Mouse (Mus musculus): ENCODE data around the gene Heatr4. TPM values are rescaled to one million over a fixed set of nuclear protein-coding genes. Genes with fewer than 3 reads are reported as not detected.
A peak's percentile ranks its signal among the peaks of the same experiment; 100 is the strongest.
"Not testable (repeated sequence)": the region's sequence is repeated elsewhere in the genome, so short reads cannot be mapped to it uniquely, and the experiment has no call there.

Gene Heatr4
- polyA plus RNA-seq, 1 experiment from 2014 or later = not detected

GRCm38 (mm10) chr12:84022266-84022665 is 37.6 kb upstream of the Heatr4 start:
- 97% methylated on average over 4 of the region's 4 CpGs for WGBS
- not testable (repeated sequence) for H3K4me3 ChIP-seq (ENCODE audit: low read depth, low read length); H3K4me1 ChIP-seq (ENCODE audit: control insufficient read depth, insufficient read depth, low read length); H3K27me3 ChIP-seq (ENCODE audit: control insufficient read depth, insufficient read depth, low read length); H3K27ac ChIP-seq (ENCODE audit: low read depth, low read length); H3K9ac ChIP-seq (replicated peaks; ENCODE audit: low read depth, low read length); H3K36me3 ChIP-seq (ENCODE audit: control insufficient read depth, insufficient read depth, low read length); ATAC-seq (ENCODE audit: low read depth); H3K9me3 ChIP-seq (ENCODE audit: control insufficient read depth, low read length); H3K4me2 ChIP-seq (ENCODE audit: low read depth, low read length)

GRCm38 (mm10) chr12:84020528-84020927 is 35.9 kb upstream of the Heatr4 start:
- H3K9ac ChIP-seq (replicated peaks; ENCODE audit: low read depth, low read length); H3K27me3 ChIP-seq (ENCODE audit: control insufficient read depth, insufficient read depth, low read length); H3K4me2 ChIP-seq (ENCODE audit: low read depth, low read length); H3K4me3 ChIP-seq (ENCODE audit: low read depth, low read length); H3K9me3 ChIP-seq (ENCODE audit: control insufficient read depth, low read length); H3K4me1 ChIP-seq (ENCODE audit: control insufficient read depth, insufficient read depth, low read length); ATAC-seq (ENCODE audit: low read depth); H3K36me3 ChIP-seq (ENCODE audit: control insufficient read depth, insufficient read depth, low read length); H3K27ac ChIP-seq (ENCODE audit: low read depth, low read length): not testable (repeated sequence)
- WGBS = 52% methylated on average over 7 of the region's 7 CpGs

GRCm38 (mm10) chr12:84013701-84014100 is 29.0 kb upstream of the Heatr4 start:
- Histone ChIP-seq H3K4me1 (ENCODE audit: control insufficient read depth, insufficient read depth, low read length) (peaks cover 6% of the 10 kb centered on the region), H3K4me3 (ENCODE audit: low read depth, low read length) (no peak overlapping the region), H3K9me3 (ENCODE audit: control insufficient read depth, low read length) (no peaks in the 10 kb centered on the region), H3K9ac (replicated peaks; ENCODE audit: low read depth, low read length) (no peak overlapping the region), H3K27me3 (ENCODE audit: control insufficient read depth, insufficient read depth, low read length) (no peaks in the 10 kb centered on the region), H3K4me2 (ENCODE audit: low read depth, low read length) (no peak overlapping the region), H3K36me3 (ENCODE audit: control insufficient read depth, insufficient read depth, low read length) (no peaks in the 10 kb centered on the region), H3K27ac (ENCODE audit: low read depth, low read length) (no peak overlapping the region)
- WGBS = 94% methylated on average over 7 of the region's 7 CpGs
- no peak for ATAC-seq (ENCODE audit: low read depth)

GRCm38 (mm10) chr12:84013130-84013529 is 28.5 kb upstream of the Heatr4 start:
- 54% methylated on average over 6 of the region's 6 CpGs for WGBS
- Histone ChIP-seq H3K9me3 (ENCODE audit: control insufficient read depth, low read length) (no peaks in the 10 kb centered on the region), H3K9ac (replicated peaks; ENCODE audit: low read depth, low read length) (no peak overlapping the region), H3K36me3 (ENCODE audit: control insufficient read depth, insufficient read depth, low read length) (no peaks in the 10 kb centered on the region), H3K27me3 (ENCODE audit: control insufficient read depth, insufficient read depth, low read length) (no peaks in the 10 kb centered on the region), H3K4me1 (ENCODE audit: control insufficient read depth, insufficient read depth, low read length) (peaks cover 6% of the 10 kb centered on the region), H3K4me3 (ENCODE audit: low read depth, low read length) (no peak overlapping the region), H3K27ac (ENCODE audit: low read depth, low read length) (no peak overlapping the region), H3K4me2 (ENCODE audit: low read depth, low read length) (peak overlapping the region; percentile 21)
- no peak for ATAC-seq (ENCODE audit: low read depth)

- Histone ChIP-seq H3K27me3 (ENCODE audit: control insufficient read depth, insufficient read depth, low read length) (no peaks in the 10 kb centered on the region), H3K4me1 (ENCODE audit: control insufficient read depth, insufficient read depth, low read length) (peaks cover 6% of the 10 kb centered on the region)
- 14% methylated on average over 12 of the region's 12 CpGs for WGBS
Observed at GRCm38 (mm10) chr12:84011251-84012040, 26.8 kb upstream of the Heatr4 start.

GRCm38 (mm10) chr12:84010201-84010600 is 25.5 kb upstream of the Heatr4 start:
- Histone ChIP-seq H3K4me3 (ENCODE audit: low read depth, low read length) (peak overlapping the region; percentile 41), H3K9ac (replicated peaks; ENCODE audit: low read depth, low read length) (peak overlapping the region; percentile 41; the same call in 1 of the 2 replicates), H3K27ac (ENCODE audit: low read depth, low read length) (0 out of 2 replicates have a peak overlapping the region, but pooled peaks have one; percentile 45), H3K4me2 (ENCODE audit: low read depth, low read length) (peak overlapping the region; percentile 47; the same call in 1 of the 2 replicates), H3K27me3 (ENCODE audit: control insufficient read depth, insufficient read depth, low read length) (no peaks in the 10 kb centered on the region), H3K4me1 (ENCODE audit: control insufficient read depth, insufficient read depth, low read length) (peaks cover 6% of the 10 kb centered on the region), H3K36me3 (ENCODE audit: control insufficient read depth, insufficient read depth, low read length) (no peaks in the 10 kb centered on the region), H3K9me3 (ENCODE audit: control insufficient read depth, low read length) (no peaks in the 10 kb centered on the region)
- 58% methylated on average over 3 of the region's 3 CpGs for WGBS
- ATAC-seq (ENCODE audit: low read depth) = no peak

More at GRCm38 (mm10) chr12:84011251-84012040, 26.8 kb upstream of the Heatr4 start:
- H3K4me3 ChIP-seq (ENCODE audit: low read depth, low read length) = peak overlapping the region; percentile 41
- no peak overlapping the region for H3K9ac ChIP-seq (replicated peaks; ENCODE audit: low read depth, low read length)
- peak overlapping the region; percentile 28 for H3K27ac ChIP-seq (ENCODE audit: low read depth, low read length)
- no peaks in the 10 kb centered on the region for H3K36me3 ChIP-seq (ENCODE audit: control insufficient read depth, insufficient read depth, low read length)
- no peaks in the 10 kb centered on the region for H3K9me3 ChIP-seq (ENCODE audit: control insufficient read depth, low read length)
- peak overlapping the region; percentile 47 for H3K4me2 ChIP-seq (ENCODE audit: low read depth, low read length)
- ATAC-seq (ENCODE audit: low read depth) = peak; percentile 82

GRCm38 (mm10) chr12:84009171-84009965 is 24.7 kb upstream of the Heatr4 start, which contains the start of gene Acot1:
Gene Acot1 (plus strand): TSS chr12:84009490.
- peak; percentile 94 for ATAC-seq (ENCODE audit: low read depth)
- not testable (repeated sequence) for H3K4me1 ChIP-seq (ENCODE audit: control insufficient read depth, insufficient read depth, low read length); H3K9me3 ChIP-seq (ENCODE audit: control insufficient read depth, low read length); H3K27me3 ChIP-seq (ENCODE audit: control insufficient read depth, insufficient read depth, low read length); H3K36me3 ChIP-seq (ENCODE audit: control insufficient read depth, insufficient read depth, low read length)
- Histone ChIP-seq H3K4me2 (ENCODE audit: low read depth, low read length) (peak within 1 kb of the TSS; percentile 47), H3K27ac (ENCODE audit: low read depth, low read length) (peak within 1 kb of the TSS; percentile 45), H3K4me3 (ENCODE audit: low read depth, low read length) (peak within 1 kb of the TSS; percentile 41), H3K9ac (replicated peaks; ENCODE audit: low read depth, low read length) (peak within 1 kb of the TSS; percentile 41)
- WGBS = 3% methylated on average over 48 of the region's 70 CpGs

GRCm38 (mm10) chr12:84008729-84009128 is 24.1 kb upstream of the Heatr4 start:
- Histone ChIP-seq H3K27ac (ENCODE audit: low read depth, low read length) (peak overlapping the region; percentile 4; the same call in 1 of the 2 replicates), H3K9me3 (ENCODE audit: control insufficient read depth, low read length) (no peaks in the 10 kb centered on the region), H3K27me3 (ENCODE audit: control insufficient read depth, insufficient read depth, low read length) (no peaks in the 10 kb centered on the region), H3K36me3 (ENCODE audit: control insufficient read depth, insufficient read depth, low read length) (no peaks in the 10 kb centered on the region), H3K4me3 (ENCODE audit: low read depth, low read length) (peak overlapping the region; percentile 41), H3K9ac (replicated peaks; ENCODE audit: low read depth, low read length) (peak overlapping the region; percentile 41), H3K4me2 (ENCODE audit: low read depth, low read length) (peak overlapping the region; percentile 47), H3K4me1 (ENCODE audit: control insufficient read depth, insufficient read depth, low read length) (peaks cover 6% of the 10 kb centered on the region)
- no peak for ATAC-seq (ENCODE audit: low read depth)
- 44% methylated on average over 8 of the region's 8 CpGs for WGBS

GRCm38 (mm10) chr12:84008251-84008650 is 23.6 kb upstream of the Heatr4 start:
- Histone ChIP-seq H3K4me1 (ENCODE audit: control insufficient read depth, insufficient read depth, low read length) (peaks cover 6% of the 10 kb centered on the region), H3K27me3 (ENCODE audit: control insufficient read depth, insufficient read depth, low read length) (no peaks in the 10 kb centered on the region), H3K4me2 (ENCODE audit: low read depth, low read length) (0 out of 2 replicates have a peak overlapping the region, but pooled peaks have one; percentile 47), H3K36me3 (ENCODE audit: control insufficient read depth, insufficient read depth, low read length) (no peaks in the 10 kb centered on the region), H3K9me3 (ENCODE audit: control insufficient read depth, low read length) (no peaks in the 10 kb centered on the region), H3K9ac (replicated peaks; ENCODE audit: low read depth, low read length) (no peak overlapping the region), H3K27ac (ENCODE audit: low read depth, low read length) (peak overlapping the region; percentile 4; the same call in 1 of the 2 replicates), H3K4me3 (ENCODE audit: low read depth, low read length) (no peak overlapping the region)
- ATAC-seq (ENCODE audit: low read depth) = no peak
- WGBS = 87% methylated on average over 11 of the region's 12 CpGs

Measured in neural tube, embryonic 14.5 days (tissue).